Mouse (Mus musculus): ENCODE measurements around the gene Psph. TPM values are rescaled to one million over a fixed set of nuclear protein-coding genes. Genes with fewer than 3 reads are reported as not detected.
"Not testable (repeated sequence)": the region's sequence is repeated elsewhere in the genome, so short reads cannot be mapped to it uniquely, and the experiment has no call there.

Psph gene
- total and polyA plus RNA-seq, 3 experiments, result 128 to 252 (median 232) TPM

GRCm38 (mm10) chr5:129774661-129775060 lies 12.6 kb downstream of the Psph start:
- no peak overlapping the region for H3K27ac ChIP-seq (ENCODE audit: insufficient read depth, low read depth)
- H3K9me3 ChIP-seq (replicated peaks; ENCODE audit: low read length), result no peaks in the 10 kb centered on the region
- no peak overlapping the region for H3K4me2 ChIP-seq (ENCODE audit: insufficient read depth, low read depth, poor library complexity, severe bottlenecking)
- TF ChIP-seq NELFE (IDR thresholded peaks at IDR 0.05; ENCODE audit: low read depth, low read length), result no peak
- TF ChIP-seq CTCF (conservative IDR thresholded peaks at IDR 0.05 in 1 of 2, IDR thresholded peaks at IDR 0.05 in 1 of 2; ENCODE audit: low read depth in 2 of 2, low read length in 2 of 2), result no peak
- no peak for DNase-seq (ENCODE audit: extremely low read depth)
- H3K79me2 ChIP-seq (replicated peaks; ENCODE audit: control insufficient read depth, extremely low read depth, insufficient read depth, poor library complexity, severe bottlenecking), result peaks cover 34% of the 10 kb centered on the region
- in situ Hi-C loops (cut with MboI; ENCODE audit: low pct_ligation_motif_present, low pct_unique_long_range_greater_than_20kb, low sequenced_read_pairs), result no loop called here
- peaks cover 53 to 71% of the 10 kb centered on the region in 2 experiments for H3K36me3 ChIP-seq (replicated peaks in 1 of 2; ENCODE audit: control insufficient read depth in 1 of 2, insufficient read depth in 1 of 2, low read length in 1 of 2)
- H3K9ac ChIP-seq (ENCODE audit: insufficient read depth, low read depth), result no peak overlapping the region
- no peak overlapping the region for H3K4me3 ChIP-seq (replicated peaks in 1 of 3; ENCODE audit: low read depth in 2 of 3, low read length in 2 of 3, poor library complexity in 1 of 3)
- no peaks in the 10 kb centered on the region for H3K27me3 ChIP-seq (replicated peaks)
- dilution Hi-C loops (cut with MboI; ENCODE audit: extremely low pct_ligation_motif_present, extremely low pct_unique_long_range_greater_than_20kb, low sequenced_read_pairs), result no loop called here
- peaks cover 2 to 30% of the 10 kb centered on the region in 2 experiments; a peak in 2 of 4 replicates for H3K4me1 ChIP-seq (ENCODE audit: control insufficient read depth in 1 of 2, insufficient read depth in 2 of 2)

- H3K27ac ChIP-seq (ENCODE audit: insufficient read depth, low read depth); dilution Hi-C loops (cut with MboI; ENCODE audit: extremely low pct_ligation_motif_present, extremely low pct_unique_long_range_greater_than_20kb, low sequenced_read_pairs); H3K4me2 ChIP-seq (ENCODE audit: insufficient read depth, low read depth, poor library complexity, severe bottlenecking); H3K9me3 ChIP-seq (replicated peaks; ENCODE audit: low read length); H3K27me3 ChIP-seq (replicated peaks); in situ Hi-C loops (cut with MboI; ENCODE audit: low pct_ligation_motif_present, low pct_unique_long_range_greater_than_20kb, low sequenced_read_pairs); DNase-seq (ENCODE audit: extremely low read depth); H3K4me3 ChIP-seq (replicated peaks in 1 of 3; ENCODE audit: low read depth in 2 of 3, low read length in 2 of 3, poor library complexity in 1 of 3); H3K9ac ChIP-seq (ENCODE audit: insufficient read depth, low read depth): not testable (repeated sequence)
- Histone ChIP-seq H3K36me3 (replicated peaks in 1 of 2; ENCODE audit: control insufficient read depth in 1 of 2, insufficient read depth in 1 of 2, low read length in 1 of 2) (peaks cover 64 to 83% of the 10 kb centered on the region in 2 experiments), H3K4me1 (ENCODE audit: control insufficient read depth in 1 of 2, insufficient read depth in 2 of 2) (peaks cover 2 to 26% of the 10 kb centered on the region in 2 experiments; a peak in 2 of 4 replicates), H3K79me2 (replicated peaks; ENCODE audit: control insufficient read depth, extremely low read depth, insufficient read depth, poor library complexity, severe bottlenecking) (peaks cover 29% of the 10 kb centered on the region)
Measured at GRCm38 (mm10) chr5:129773330-129773729, 13.9 kb downstream of the Psph start.

- in situ Hi-C loops (cut with MboI; ENCODE audit: low pct_ligation_motif_present, low pct_unique_long_range_greater_than_20kb, low sequenced_read_pairs), result no loop called here
- no peak overlapping the region for H3K4me2 ChIP-seq (ENCODE audit: insufficient read depth, low read depth, poor library complexity, severe bottlenecking)
- no peak overlapping the region for H3K4me3 ChIP-seq (replicated peaks in 1 of 3; ENCODE audit: low read depth in 2 of 3, low read length in 2 of 3, poor library complexity in 1 of 3)
- no peak overlapping the region for H3K9ac ChIP-seq (ENCODE audit: insufficient read depth, low read depth)
- peaks cover 72 to 91% of the 10 kb centered on the region in 2 experiments for H3K36me3 ChIP-seq (replicated peaks in 1 of 2; ENCODE audit: control insufficient read depth in 1 of 2, insufficient read depth in 1 of 2, low read length in 1 of 2)
- dilution Hi-C loops (cut with MboI; ENCODE audit: extremely low pct_ligation_motif_present, extremely low pct_unique_long_range_greater_than_20kb, low sequenced_read_pairs), result no loop called here
- peaks cover 20% of the 10 kb centered on the region for H3K79me2 ChIP-seq (replicated peaks; ENCODE audit: control insufficient read depth, extremely low read depth, insufficient read depth, poor library complexity, severe bottlenecking)
- no peaks in the 10 kb centered on the region for H3K27me3 ChIP-seq (replicated peaks)
- H3K27ac ChIP-seq (ENCODE audit: insufficient read depth, low read depth), result no peak overlapping the region
- TF ChIP-seq KAT2A (IDR thresholded peaks at IDR 0.05; ENCODE audit: insufficient replicate concordance, low read length), result no peak
- TF ChIP-seq MYC (IDR thresholded peaks at IDR 0.05; ENCODE audit: low read depth, low read length), result no peak
- no peak for TF ChIP-seq ETS1 (conservative IDR thresholded peaks at IDR 0.05; ENCODE audit: low read depth, low read length)
- TF ChIP-seq JUN (IDR thresholded peaks at IDR 0.05; ENCODE audit: insufficient read depth, low read depth, low read length), result no peak
- no peak for TF ChIP-seq RAD21 (IDR thresholded peaks at IDR 0.05; ENCODE audit: low read depth, low read length)
- no peak for TF ChIP-seq NRF1 (IDR thresholded peaks at IDR 0.05; ENCODE audit: low read depth, low read length)
- H3K4me1 ChIP-seq (ENCODE audit: control insufficient read depth in 1 of 2, insufficient read depth in 2 of 2), result peaks cover 2 to 21% of the 10 kb centered on the region in 2 experiments; a peak in 2 of 4 replicates
- DNase-seq (ENCODE audit: extremely low read depth), result no peak
- H3K9me3 ChIP-seq (replicated peaks; ENCODE audit: low read length), result no peaks in the 10 kb centered on the region
Measured at GRCm38 (mm10) chr5:129772433-129772832, 14.8 kb downstream of the Psph start.

All from CH12.LX (cell line).